In genomic region chr3:136147166-136147565, GRCm38 (mm10) we compare ENCODE assay signal across 19 mouse cellular contexts.
"Had no signal": no experiment of that assay in that cellular context is flagged by ENCODE, and none has a peak within 500 bp of the region (broad histone marks: within the 10 kb centered on the region; RNA-seq: fewer than 3 reads in every experiment).

No protein-coding gene starts in this region.

- H3K27me3 ChIP-seq: lung, embryonic 15.5 days; megakaryocyte, embryonic 14.5 days; midbrain, embryonic 15.5 days; neural tube, embryonic 12.5 days had no signal

- DNase-seq: liver, postnatal 0 days; lung, adult 2 months; lung, postnatal 14 days; lung, postnatal 36 days; retina, postnatal 1 day; right cerebral cortex, adult 18-20 months; right cerebral cortex, postnatal 25 days; right cerebral cortex, postnatal 4 days; spleen, adult 18-20 months; thymus, adult 18-20 months; thymus, postnatal 14 days; thymus, postnatal 36 days had no signal

- H3K4me2 ChIP-seq: lung, embryonic 15.5 days; midbrain, embryonic 12.5 days; midbrain, embryonic 15.5 days; neural tube, embryonic 12.5 days had no signal

- H3K4me1 ChIP-seq: lung, embryonic 15.5 days; megakaryocyte, embryonic 14.5 days; midbrain, embryonic 12.5 days; midbrain, embryonic 15.5 days; neural tube, embryonic 12.5 days had no signal

- H3K9ac ChIP-seq: liver, postnatal 0 days; lung, embryonic 15.5 days; midbrain, embryonic 12.5 days; midbrain, embryonic 15.5 days; neural tube, embryonic 12.5 days had no signal

- ATAC-seq: liver, postnatal 0 days; lung, postnatal 0 days; midbrain, embryonic 15.5 days had no signal

- H3K27ac ChIP-seq: lung, embryonic 15.5 days; macrophage; midbrain, embryonic 12.5 days; midbrain, embryonic 15.5 days; neural tube, embryonic 12.5 days had no signal

- H3K4me3 ChIP-seq: lung, embryonic 15.5 days; megakaryocyte, embryonic 14.5 days; midbrain, embryonic 12.5 days; midbrain, embryonic 15.5 days; neural tube, embryonic 12.5 days had no signal

- H3K9me3 ChIP-seq: lung, embryonic 15.5 days; megakaryocyte, embryonic 14.5 days; midbrain, embryonic 12.5 days; midbrain, embryonic 15.5 days; neural tube, embryonic 12.5 days had no signal

- H3K36me3 ChIP-seq: lung, embryonic 15.5 days; midbrain, embryonic 12.5 days; midbrain, embryonic 15.5 days; neural tube, embryonic 12.5 days had no signal
